Mouse (Mus musculus): Measurements from ENCODE around the gene Map4k4. TPM values are rescaled to one million over a fixed set of nuclear protein-coding genes. Genes with fewer than 3 reads are reported as not detected.

Map4k4 gene
- total and polyA plus RNA-seq, 3 experiments, result 0.04 to 0.21 TPM; not detected in 1

GRCm38 (mm10) chr1:39898686-39899085 lies 2.0 kb upstream of the Map4k4 start:
- Histone ChIP-seq H3K79me2 (ENCODE audit: control insufficient read depth, insufficient read depth, low read length, poor library complexity) (no peaks in the 10 kb centered on the region), H3K9ac (ENCODE audit: control insufficient read depth, low read depth, low read length, poor library complexity, severe bottlenecking) (no peak overlapping the region), H3K9me3 (replicated peaks; ENCODE audit: insufficient read depth, low read length) (no peaks in the 10 kb centered on the region), H3K27ac (ENCODE audit: control insufficient read depth, low read depth, low read length) (no peak overlapping the region), H3K36me3 (ENCODE audit: control insufficient read depth in 1 of 2, insufficient read depth in 2 of 2, low read length in 2 of 2) (no peaks in the 10 kb centered on the region), H3K27me3 (ENCODE audit: control insufficient read depth in 1 of 2, insufficient read depth in 2 of 2, low read length in 2 of 2) (no peaks in the 10 kb centered on the region), H3K4me3 (ENCODE audit: control insufficient read depth in 1 of 2, insufficient read depth in 1 of 2, low read depth in 2 of 2, low read length in 2 of 2) (no peak overlapping the region), H3K4me1 (ENCODE audit: control insufficient read depth in 1 of 2, insufficient read depth in 2 of 2, low read length in 2 of 2) (no peaks in the 10 kb centered on the region)
- no peak for DNase-seq (ENCODE audit: low read depth, low spot score)
- TF ChIP-seq MYB (IDR thresholded peaks at IDR 0.05; ENCODE audit: low read depth, low read length) (no peak), NELFE (IDR thresholded peaks at IDR 0.05; ENCODE audit: low read depth, low read length) (no peak), RAD21 (IDR thresholded peaks at IDR 0.05; ENCODE audit: low read depth, low read length) (no peak), POLR2AphosphoS5 (IDR thresholded peaks at IDR 0.05; ENCODE audit: borderline replicate concordance, low read depth, low read length) (no peak), HCFC1 (IDR thresholded peaks at IDR 0.05; ENCODE audit: low read depth, low read length) (no peak), UBTF (IDR thresholded peaks at IDR 0.05; ENCODE audit: borderline replicate concordance, insufficient read depth, low read depth, low read length) (no peak), TBP (IDR thresholded peaks at IDR 0.05; ENCODE audit: low read depth, low read length) (no peak), MXI1 (IDR thresholded peaks at IDR 0.05; ENCODE audit: low read depth, low read length) (no peak), CHD1 (IDR thresholded peaks at IDR 0.05; ENCODE audit: low read depth, low read length) (no peak)

- no peaks in the 10 kb centered on the region for H3K79me2 ChIP-seq (ENCODE audit: control insufficient read depth, insufficient read depth, low read length, poor library complexity)
- DNase-seq (ENCODE audit: low read depth, low spot score), result no peak
- H3K27me3 ChIP-seq (ENCODE audit: control insufficient read depth in 1 of 2, insufficient read depth in 2 of 2, low read length in 2 of 2), result no peaks in the 10 kb centered on the region
- no peak for TF ChIP-seq TCF12 (IDR thresholded peaks at IDR 0.05; ENCODE audit: low read depth, low read length)
- TF ChIP-seq USF2 (IDR thresholded peaks at IDR 0.05; ENCODE audit: borderline replicate concordance in 1 of 2, insufficient read depth in 1 of 2, low read depth in 1 of 2, low read length in 2 of 2), result no peak
- TF ChIP-seq CHD1 (IDR thresholded peaks at IDR 0.05; ENCODE audit: low read depth, low read length), result no peak
- no peak for TF ChIP-seq MYB (IDR thresholded peaks at IDR 0.05; ENCODE audit: low read depth, low read length)
- no peak for TF ChIP-seq MYC (IDR thresholded peaks at IDR 0.05; ENCODE audit: low read depth, low read length)
- TF ChIP-seq EP300 (IDR thresholded peaks at IDR 0.05; ENCODE audit: low read depth in 1 of 2, low read length in 2 of 2), result no peak
- no peaks in the 10 kb centered on the region for H3K9me3 ChIP-seq (replicated peaks; ENCODE audit: insufficient read depth, low read length)
- no peaks in the 10 kb centered on the region for H3K4me1 ChIP-seq (ENCODE audit: control insufficient read depth in 1 of 2, insufficient read depth in 2 of 2, low read length in 2 of 2)
- no peak overlapping the region for H3K27ac ChIP-seq (ENCODE audit: control insufficient read depth, low read depth, low read length)
- H3K9ac ChIP-seq (ENCODE audit: control insufficient read depth, low read depth, low read length, poor library complexity, severe bottlenecking), result no peak overlapping the region
- H3K4me3 ChIP-seq (ENCODE audit: control insufficient read depth in 1 of 2, insufficient read depth in 1 of 2, low read depth in 2 of 2, low read length in 2 of 2), result no peak overlapping the region
- no peaks in the 10 kb centered on the region for H3K36me3 ChIP-seq (ENCODE audit: control insufficient read depth in 1 of 2, insufficient read depth in 2 of 2, low read length in 2 of 2)
Measured at GRCm38 (mm10) chr1:39901063-39901811, 524 bp downstream of the Map4k4 start.

Data from MEL (cell line).